Mouse (Mus musculus) liver, postnatal 0 days (tissue): ENCODE results near the gene Gpr25.

ENCODE experiments used
- CTCF ChIP-seq: sonication (generic); IDR thresholded peaks from 2 replicates; pipeline ENCODE4 v1.5.1; 2016; ENCODE audit warnings: antibody characterized with exemption, low read depth
- EP300 ChIP-seq: IDR thresholded peaks from 2 replicates; pipeline ENCODE4 v1.6.1; 2016; ENCODE audit warnings: antibody characterized with exemption, low read depth, mild to moderate bottlenecking

DNA sequence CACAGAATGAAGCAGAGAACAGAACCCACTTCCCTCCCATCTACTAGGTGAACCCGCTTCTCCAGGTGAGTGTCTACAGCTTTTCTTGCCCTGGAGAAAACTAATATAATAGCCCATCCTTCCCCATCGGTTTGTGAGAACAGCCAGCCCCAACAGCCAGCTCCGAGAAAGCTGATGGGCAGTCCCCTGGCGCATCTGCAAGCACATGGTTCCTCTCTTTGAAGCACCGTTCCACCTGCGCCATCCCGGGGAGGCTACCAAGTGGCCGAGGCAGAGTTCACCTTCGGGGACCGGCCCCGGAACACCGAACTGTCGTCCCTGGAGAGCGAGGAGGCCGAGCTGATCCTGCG, 1.2 kb downstream of the Gpr25 start:
- TF ChIP-seq CTCF (no peak), EP300 (no peak)
